Mouse (Mus musculus) heart, postnatal 10 days (tissue): ENCODE measurements around the gene Ubox5. TPM values are rescaled to one million over a fixed set of nuclear protein-coding genes. Genes with fewer than 3 reads are reported as not detected.

Source experiments
- DNase-seq, 2 experiments: peaks; one replicate each; pipeline ENCODE4 v3.0.0; 2021
- intact Hi-C: fragments of 180-260 bp; cut with DNase I; formaldehyde crosslinking; loops from one replicate; pipeline ENCODE4 v1.15.1; 2025
- total RNA-seq, 2 experiments: library from RNA; stranded (reverse); gene quantifications; 2 replicates each; pipeline ENCODE4 v1.2.3; 2021

Gene Ubox5
- total RNA-seq, 2 experiments from 2014 or later, result 6.2 to 6.4 TPM

GRCm38 (mm10) chr2:130634739-130635411 is 5.0 kb upstream of the Ubox5 start:
- intact Hi-C loops, result no loop called here
- DNase-seq, result peak; percentile 23 to 40

GRCm38 (mm10) chr2:130634006-130634738 is 4.3 kb upstream of the Ubox5 start:
- intact Hi-C loops, result no loop called here
- DNase-seq, result no peak

GRCm38 (mm10) chr2:130632887-130633675 is 3.2 kb upstream of the Ubox5 start:
- intact Hi-C loops, result no loop called here
- DNase-seq, result no peak

- no peak for DNase-seq
- intact Hi-C loops, result no loop called here
These were observed 2.6 kb upstream of the Ubox5 start for GRCm38 (mm10) chr2:130632416-130632815.

GRCm38 (mm10) chr2:130629080-130629838 is 579 bp downstream of the Ubox5 start:
- intact Hi-C loops, result no loop called here
- DNase-seq, result no peak

- DNase-seq, result no peak
- intact Hi-C loops, result no loop called here
These were observed 1.4 kb downstream of the Ubox5 start for GRCm38 (mm10) chr2:130628424-130628823.

- DNase-seq, result no peak
- intact Hi-C loops, result no loop called here
These were observed 10.9 kb downstream of the Ubox5 start for GRCm38 (mm10) chr2:130618972-130619371.

GRCm38 (mm10) chr2:130613091-130613490 is 16.7 kb downstream of the Ubox5 start:
- peak in 1 of 2 experiments; percentile 34 for DNase-seq
- intact Hi-C loops, result no loop called here

GRCm38 (mm10) chr2:130602195-130602594 is 27.6 kb downstream of the Ubox5 start:
- intact Hi-C loops, result no loop called here
- no peak for DNase-seq

- intact Hi-C loops, result loop anchor here (2.0 kb wide), 1 partner anchor 34 kb away; no protein-coding TSS in a partner anchor
These were observed 31.4 kb downstream of the Ubox5 start for GRCm38 (mm10) chr2:130598399-130598798.

GRCm38 (mm10) chr2:130597601-130598010 is 32.2 kb downstream of the Ubox5 start:
- peak; percentile 41 to 66 for DNase-seq
- intact Hi-C loops, result loop anchor here (2.0 kb wide), 1 partner anchor 33 kb away; no protein-coding TSS in a partner anchor

More at GRCm38 (mm10) chr2:130598399-130598798, 31.4 kb downstream of the Ubox5 start:
- peak in 1 of 2 experiments; percentile 43 for DNase-seq

GRCm38 (mm10) chr2:130595596-130595995 is 34.2 kb downstream of the Ubox5 start:
- intact Hi-C loops, result no loop called here
- no peak for DNase-seq

- intact Hi-C loops, result no loop called here
These were observed 38.8 kb downstream of the Ubox5 start for GRCm38 (mm10) chr2:130591016-130591415.

GRCm38 (mm10) chr2:130589761-130590160 is 40.1 kb downstream of the Ubox5 start:
- peak in 1 of 2 experiments; percentile 37 for DNase-seq

More at GRCm38 (mm10) chr2:130591016-130591415, 38.8 kb downstream of the Ubox5 start:
- DNase-seq, result no peak

GRCm38 (mm10) chr2:130589157-130589556 is 40.7 kb downstream of the Ubox5 start:
- intact Hi-C loops, result no loop called here
- no peak for DNase-seq

More at GRCm38 (mm10) chr2:130589761-130590160, 40.1 kb downstream of the Ubox5 start:
- intact Hi-C loops, result no loop called here

GRCm38 (mm10) chr2:130588373-130588772 is 41.5 kb downstream of the Ubox5 start:
- intact Hi-C loops, result no loop called here
- no peak for DNase-seq

GRCm38 (mm10) chr2:130586016-130586415 is 43.8 kb downstream of the Ubox5 start:
- DNase-seq, result no peak
- intact Hi-C loops, result no loop called here

GRCm38 (mm10) chr2:130583902-130584560 is 45.8 kb downstream of the Ubox5 start:
- DNase-seq, result peak in 1 of 2 experiments; percentile 34
- intact Hi-C loops, result no loop called here

GRCm38 (mm10) chr2:130582552-130582951 is 47.3 kb downstream of the Ubox5 start, which contains the start of gene Avp:
Gene Avp, minus strand, starts transcription at chr2:130582554.
- intact Hi-C loops, result no loop called here
- no peak for DNase-seq

GRCm38 (mm10) chr2:130581201-130581600 is 48.6 kb downstream of the Ubox5 start:
- no peak for DNase-seq
- intact Hi-C loops, result no loop called here
